Mouse (Mus musculus): ENCODE measurements at regions not wholly inside any gene's neighbourhood (a gene's known extent, or its start where the extent isn't known, plus 50 kb on each side); places are given as distances from the start of the nearest gene placed in this dataset.
"Not testable (repeated sequence)": the region's sequence is repeated elsewhere in the genome, so short reads cannot be mapped to it uniquely, and the experiment has no call there.

DNA sequence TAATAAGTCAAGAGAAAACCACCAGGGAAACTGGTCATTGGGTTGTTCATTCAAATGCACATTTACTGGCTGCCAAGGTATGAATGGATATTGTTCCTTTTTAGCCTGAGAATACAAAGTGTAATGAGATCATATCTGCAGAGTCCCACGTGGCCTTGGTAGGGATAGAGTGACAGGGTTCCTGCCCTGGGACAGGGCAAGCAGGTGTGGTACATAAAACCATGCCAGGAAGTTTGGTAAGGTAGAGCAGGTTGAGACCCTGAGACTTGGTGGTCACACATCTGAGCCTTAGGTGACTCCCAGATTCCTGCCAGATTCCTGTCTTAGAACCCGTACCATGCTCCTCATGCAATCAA lies 320.5 kb downstream of the Tm4sf1 start:
- no peak for DNase-seq (ENCODE audit: low read depth, low spot score)

DNA sequence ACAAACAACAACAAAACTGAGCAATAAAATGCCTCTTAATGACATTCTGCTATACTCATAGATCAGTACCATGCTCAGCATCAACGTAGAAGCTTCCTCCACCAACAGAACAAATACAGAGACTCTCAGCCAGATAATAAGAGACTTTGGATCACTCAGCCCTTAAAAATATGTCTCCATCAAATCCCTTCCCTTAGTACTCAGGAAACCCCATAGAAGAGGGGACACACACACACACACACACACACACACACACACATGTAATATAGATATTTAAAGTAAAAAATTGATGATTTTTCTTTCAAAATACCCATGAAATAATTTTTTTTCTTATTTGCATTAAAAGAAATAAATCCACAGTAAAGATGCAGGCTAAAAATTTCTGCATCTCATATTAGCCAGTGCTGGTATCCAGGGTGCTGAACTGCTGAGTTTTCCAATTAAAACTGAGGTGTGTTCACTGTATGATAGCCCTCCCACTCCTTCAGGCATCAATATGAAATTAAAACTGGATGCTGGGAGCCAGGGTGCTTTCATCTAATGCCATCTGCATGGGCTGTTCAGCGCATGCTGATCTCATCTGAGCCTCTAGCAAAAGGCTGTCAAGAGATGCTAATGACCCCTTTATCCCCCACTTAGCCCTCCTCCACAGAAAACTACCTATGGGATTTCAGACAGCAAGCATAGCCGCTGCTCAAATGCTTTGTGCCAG lies 321.0 kb downstream of the Tm4sf1 start:
- DNase-seq (ENCODE audit: low read depth, low spot score): no peak

DNA sequence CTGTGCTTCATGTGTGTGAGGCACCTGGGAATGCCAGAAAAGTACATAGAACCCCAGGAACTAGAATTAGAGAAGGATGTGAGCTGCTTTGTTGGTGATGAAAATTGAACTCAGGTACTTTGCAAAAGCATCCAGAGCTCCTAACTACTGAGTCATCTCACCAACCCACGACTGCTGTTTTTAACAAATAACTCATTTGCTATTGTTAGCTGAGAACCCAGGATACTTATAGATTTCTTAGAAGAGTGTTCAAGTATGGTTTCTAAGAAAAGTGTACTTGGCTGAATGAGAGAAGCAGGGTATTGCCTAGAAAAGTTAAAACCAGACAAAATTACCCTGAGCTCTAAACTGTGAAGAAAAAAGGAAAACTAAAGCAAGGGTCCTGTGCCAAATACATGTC lies 335.8 kb downstream of the Tm4sf1 start:
- no peak for DNase-seq (ENCODE audit: low read depth, low spot score)

DNA sequence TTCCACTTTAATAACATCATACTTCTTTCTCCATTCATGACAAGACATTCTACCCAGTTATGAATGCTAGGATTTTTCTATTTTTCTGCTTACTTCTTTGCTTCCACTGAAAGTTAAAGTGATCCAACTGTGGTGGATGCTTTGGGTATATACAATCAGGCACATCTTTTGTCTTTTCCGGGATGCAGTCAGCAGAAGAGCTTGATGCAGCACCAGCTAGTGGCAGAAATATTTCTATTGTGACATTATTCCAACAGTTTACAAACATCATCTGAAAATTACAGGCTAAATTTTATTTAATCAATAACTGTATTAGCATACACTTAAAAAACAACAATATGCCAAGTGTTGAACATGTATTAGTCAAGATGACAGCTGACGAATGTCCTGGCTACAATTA lies 336.3 kb downstream of the Tm4sf1 start:
- no peak for DNase-seq (ENCODE audit: low read depth, low spot score)

DNA sequence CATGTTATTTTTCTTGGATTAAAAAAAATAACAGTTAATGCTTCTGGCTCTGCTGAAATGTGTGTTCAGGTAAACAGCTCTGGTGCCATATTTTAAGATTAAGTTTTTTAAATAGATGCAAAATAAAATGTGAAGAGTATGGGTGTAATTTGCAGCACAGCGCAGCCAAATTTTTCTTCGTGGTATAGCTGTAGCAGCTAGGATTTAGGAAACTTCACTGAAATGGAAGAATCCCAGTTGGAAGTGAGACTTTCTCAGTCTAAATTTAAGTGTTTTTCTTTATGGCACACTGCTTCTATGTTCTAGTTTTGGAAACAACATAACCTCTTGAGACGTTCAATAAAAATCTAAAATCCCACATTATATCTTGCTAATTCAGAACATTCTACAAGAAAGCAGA lies 337.6 kb downstream of the Tm4sf1 start:
- DNase-seq (ENCODE audit: low read depth, low spot score): no peak

DNA sequence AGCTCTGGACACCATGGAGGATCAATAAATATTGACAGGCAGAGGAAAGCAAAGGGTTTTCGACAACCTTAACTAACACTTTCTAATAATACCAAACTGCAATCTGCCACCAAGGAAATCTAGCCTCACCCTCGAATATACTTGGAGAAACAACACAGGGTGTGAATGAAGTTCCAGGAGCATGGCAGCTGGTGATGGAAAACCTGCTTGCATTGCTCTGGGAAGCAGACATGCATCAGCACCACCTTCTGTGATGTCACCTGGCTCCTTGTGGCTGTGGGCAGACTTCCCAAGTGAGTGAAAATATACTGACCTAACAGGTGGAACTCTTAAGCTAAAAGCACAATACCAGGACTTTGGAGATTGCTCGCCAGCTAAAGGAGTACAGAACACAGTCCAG lies 338.5 kb downstream of the Tm4sf1 start:
- no peak for DNase-seq (ENCODE audit: low read depth, low spot score)

DNA sequence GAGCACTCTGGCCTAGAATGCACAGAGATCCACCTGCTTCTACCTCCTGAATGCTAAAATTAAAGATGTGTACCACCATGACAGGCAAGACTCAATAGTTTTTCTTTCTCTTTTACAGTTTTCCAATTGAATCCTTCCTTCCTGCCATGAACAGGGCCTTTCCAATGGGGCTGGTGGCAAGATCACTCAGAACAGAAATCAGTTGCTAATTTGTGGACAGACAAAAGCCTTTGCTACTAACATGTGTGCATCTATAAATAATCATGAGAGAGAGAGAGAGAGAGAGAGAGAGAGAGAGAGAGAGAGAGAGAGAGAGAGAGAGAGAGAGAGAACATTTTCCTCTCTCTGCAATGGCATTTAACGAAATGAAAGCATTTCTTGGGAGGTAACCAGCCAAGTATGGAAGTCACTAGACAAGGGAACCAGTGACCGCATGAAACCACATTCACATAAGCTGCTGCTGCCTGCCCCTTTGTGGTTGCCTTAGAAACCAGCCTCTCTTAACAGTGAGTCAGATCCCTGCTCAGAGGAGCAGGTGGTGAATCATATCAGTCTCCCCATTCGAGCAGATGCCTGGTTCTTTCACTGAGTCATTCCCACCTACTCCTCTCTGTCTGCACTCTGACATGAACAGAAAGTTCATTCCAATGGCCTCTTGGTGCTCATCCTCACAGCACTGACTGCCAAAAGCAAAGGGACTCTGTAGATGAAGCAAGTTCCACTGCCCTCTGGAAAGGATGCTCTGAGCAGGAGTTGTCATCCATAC lies 339.4 kb downstream of the Tm4sf1 start:
- DNase-seq (ENCODE audit: low read depth, low spot score): no peak

DNA sequence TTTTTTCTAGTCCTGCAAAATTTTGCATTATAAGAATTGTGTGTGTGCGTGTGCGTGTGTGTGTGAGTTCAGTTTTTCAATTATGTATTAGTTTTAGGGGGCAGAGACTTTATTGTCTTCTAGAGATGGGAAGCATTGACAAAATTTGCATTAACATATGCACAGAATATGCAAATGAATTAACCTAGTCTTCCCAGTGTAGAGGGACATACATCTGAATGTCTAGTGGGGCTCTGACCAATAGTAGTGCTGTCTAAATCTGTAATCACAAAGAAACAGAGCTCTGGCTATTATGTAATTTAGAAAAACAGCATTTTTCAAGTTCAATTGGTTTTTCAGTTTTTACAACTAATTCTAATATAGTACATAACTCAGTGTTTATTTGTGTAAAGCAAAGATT lies 344.8 kb downstream of the Tm4sf1 start:
- no peak for DNase-seq (ENCODE audit: low read depth, low spot score)

DNA sequence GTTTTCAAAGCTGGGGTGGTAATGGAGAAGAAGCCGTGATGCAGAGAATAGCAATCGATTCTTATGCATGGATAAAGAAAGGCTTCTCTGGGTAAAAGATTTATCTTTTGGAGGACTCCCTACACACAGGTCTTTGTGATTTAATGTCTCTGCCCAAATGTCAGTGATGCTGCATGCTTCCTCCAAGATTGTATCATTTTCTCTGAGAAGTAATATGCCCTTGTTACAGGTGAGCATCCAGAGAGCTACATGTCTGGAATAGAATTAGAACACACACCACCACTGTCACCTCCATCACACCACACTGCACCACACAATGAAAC lies 346.0 kb downstream of the Tm4sf1 start:
- DNase-seq (ENCODE audit: low read depth, low spot score): no peak

DNA sequence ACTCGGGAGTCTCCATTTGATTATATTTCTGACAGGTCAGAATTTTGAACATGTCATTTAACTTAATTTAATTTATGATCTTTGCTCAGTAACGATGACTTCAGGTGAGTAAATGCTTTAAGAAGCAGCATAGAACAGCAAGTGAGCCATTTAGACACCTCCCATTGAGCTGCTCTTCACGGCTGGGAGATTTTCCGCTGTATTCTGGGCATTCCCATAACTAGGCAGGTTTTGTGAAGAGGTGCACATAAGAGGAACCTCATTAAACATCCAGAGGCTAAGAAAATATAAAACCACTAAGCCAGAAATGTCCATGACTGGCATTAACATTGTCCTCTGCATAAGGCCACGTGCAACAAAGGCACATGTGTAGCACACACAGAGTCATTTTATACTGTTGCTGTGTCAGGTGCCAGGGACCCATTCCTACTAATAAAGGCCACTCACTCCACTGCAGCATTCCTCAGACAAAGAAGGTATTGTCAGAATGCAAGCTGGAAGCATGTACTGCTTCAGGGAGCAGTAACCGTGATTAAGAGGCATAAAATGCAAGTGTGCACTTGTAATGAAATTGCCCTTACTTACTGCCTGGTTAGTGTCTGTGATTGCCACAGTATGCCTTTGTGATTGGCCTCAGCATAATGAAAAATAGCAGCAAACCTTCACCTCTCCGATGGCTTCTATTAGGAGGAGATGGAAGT lies 346.5 kb downstream of the Tm4sf1 start:
- no peak for DNase-seq (ENCODE audit: low read depth, low spot score)

DNA sequence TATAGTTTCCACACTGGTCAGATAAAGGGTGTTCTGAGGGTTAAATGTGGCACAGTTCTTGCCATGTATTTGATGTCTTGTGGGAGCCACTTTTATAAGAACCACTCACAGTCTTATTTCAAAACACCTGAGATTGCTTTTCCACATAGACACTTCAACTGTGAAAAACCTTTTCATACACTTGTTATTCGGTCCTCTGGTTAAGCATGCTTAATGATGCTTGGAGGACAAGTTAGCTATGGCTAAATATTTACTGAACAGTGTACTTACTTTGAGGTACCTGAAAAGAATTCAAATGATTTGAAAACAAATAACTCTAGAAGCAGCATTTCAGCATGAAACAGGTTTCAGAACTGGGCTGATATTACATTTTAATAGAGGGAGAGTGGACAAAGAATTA lies 359.2 kb downstream of the Tm4sf1 start:
- not testable (repeated sequence) for DNase-seq (ENCODE audit: low read depth, low spot score)

DNA sequence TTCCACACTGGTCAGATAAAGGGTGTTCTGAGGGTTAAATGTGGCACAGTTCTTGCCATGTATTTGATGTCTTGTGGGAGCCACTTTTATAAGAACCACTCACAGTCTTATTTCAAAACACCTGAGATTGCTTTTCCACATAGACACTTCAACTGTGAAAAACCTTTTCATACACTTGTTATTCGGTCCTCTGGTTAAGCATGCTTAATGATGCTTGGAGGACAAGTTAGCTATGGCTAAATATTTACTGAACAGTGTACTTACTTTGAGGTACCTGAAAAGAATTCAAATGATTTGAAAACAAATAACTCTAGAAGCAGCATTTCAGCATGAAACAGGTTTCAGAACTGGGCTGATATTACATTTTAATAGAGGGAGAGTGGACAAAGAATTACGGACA lies 372.8 kb downstream of the Tm4sf1 start:
- DNase-seq (ENCODE audit: low read depth, low spot score): not testable (repeated sequence)

DNA sequence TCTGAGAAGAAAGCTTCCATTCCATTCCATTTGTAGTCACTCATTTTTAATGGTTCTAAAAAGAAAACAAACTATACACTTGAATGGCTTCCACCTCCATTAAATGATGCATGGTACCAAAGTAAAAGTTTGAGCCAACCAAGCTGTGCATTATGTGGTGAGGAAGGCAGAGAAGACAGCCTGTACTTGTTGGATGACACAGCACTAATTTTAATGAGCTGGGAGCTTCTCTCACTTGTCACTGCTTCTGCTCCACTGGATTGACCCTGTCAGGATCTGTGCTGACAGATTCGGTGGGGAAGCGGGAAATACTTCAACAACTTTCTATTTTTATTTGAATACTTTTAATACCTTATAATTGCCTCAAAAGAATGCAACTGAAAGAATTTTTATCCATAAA lies 403.3 kb downstream of the Tm4sf1 start:
- DNase-seq (ENCODE audit: low read depth, low spot score): no peak

DNA sequence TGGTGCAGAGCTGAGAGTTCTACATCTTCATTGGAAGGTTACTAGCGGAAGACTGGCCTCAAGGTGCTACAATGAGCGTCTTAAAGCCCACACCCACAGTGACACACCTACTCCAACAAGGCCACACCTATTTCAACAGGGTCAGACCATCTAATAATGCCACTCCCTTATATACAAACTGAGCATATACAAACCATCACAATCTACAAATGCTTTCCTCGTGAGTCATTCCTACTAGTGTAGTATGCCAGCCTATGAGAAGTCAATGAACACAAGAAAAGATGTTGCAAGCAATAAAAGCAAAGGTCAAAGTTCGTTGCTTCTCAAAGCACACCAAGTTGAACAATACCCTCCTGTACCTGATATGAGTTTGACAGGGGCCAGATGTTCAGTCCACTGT lies 424.7 kb downstream of the Tm4sf1 start:
- DNase-seq (ENCODE audit: low read depth, low spot score): no peak

DNA sequence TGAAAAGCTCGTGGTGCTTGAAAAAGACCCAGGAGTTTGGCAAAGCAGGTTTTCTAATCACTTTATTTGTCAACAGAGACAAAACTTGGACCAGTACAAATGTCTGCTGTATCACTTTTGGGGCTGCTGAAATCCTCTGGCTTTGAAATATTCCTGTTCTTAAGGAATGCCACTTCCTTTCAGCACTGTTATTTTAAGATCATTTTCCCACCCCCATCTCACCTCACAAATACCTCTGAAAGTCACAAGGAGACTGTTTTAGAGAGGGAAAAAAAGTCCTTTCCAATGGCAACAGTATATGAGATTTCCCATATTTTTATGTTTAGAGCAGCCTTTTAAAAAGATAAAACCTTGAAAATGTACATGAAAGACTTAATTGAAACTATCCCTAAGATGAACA lies 438.2 kb downstream of the Tm4sf1 start:
- DNase-seq (ENCODE audit: low read depth, low spot score): no peak

DNA sequence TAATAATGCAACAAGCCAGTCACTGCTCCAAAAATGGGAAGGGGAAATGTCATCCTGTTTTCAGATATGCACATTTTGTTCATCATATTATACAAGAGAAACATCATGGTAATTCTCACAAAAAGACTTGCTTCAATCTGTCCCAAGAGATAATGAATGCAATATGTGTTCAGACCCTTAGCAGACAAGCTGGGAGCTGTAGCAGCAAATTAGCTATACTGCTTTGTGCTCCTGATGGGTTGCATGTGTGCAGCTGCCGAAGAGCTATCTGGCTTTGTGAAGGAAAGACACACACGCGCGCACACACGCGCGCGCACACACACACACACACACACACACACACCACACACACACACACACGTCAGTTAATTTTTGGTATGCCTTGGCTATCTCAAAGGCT lies 441.9 kb downstream of the Tm4sf1 start:
- no peak for DNase-seq (ENCODE audit: low read depth, low spot score)

DNA sequence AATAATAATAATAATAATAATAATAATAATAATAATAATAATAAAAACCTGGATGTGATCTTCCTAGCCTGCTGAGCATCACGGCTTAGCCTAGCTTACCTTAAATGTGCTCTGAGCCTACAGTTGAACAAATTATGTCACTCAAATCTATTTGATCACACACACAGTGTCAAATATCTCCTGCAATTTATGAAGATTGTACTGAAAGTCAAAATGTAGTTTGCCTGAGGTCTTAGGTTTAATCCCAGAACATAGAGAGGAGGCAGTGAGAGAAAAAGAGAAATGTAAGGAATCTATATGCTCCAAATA lies 456.4 kb downstream of the Tm4sf1 start:
- no peak for DNase-seq (ENCODE audit: low read depth, low spot score)

DNA sequence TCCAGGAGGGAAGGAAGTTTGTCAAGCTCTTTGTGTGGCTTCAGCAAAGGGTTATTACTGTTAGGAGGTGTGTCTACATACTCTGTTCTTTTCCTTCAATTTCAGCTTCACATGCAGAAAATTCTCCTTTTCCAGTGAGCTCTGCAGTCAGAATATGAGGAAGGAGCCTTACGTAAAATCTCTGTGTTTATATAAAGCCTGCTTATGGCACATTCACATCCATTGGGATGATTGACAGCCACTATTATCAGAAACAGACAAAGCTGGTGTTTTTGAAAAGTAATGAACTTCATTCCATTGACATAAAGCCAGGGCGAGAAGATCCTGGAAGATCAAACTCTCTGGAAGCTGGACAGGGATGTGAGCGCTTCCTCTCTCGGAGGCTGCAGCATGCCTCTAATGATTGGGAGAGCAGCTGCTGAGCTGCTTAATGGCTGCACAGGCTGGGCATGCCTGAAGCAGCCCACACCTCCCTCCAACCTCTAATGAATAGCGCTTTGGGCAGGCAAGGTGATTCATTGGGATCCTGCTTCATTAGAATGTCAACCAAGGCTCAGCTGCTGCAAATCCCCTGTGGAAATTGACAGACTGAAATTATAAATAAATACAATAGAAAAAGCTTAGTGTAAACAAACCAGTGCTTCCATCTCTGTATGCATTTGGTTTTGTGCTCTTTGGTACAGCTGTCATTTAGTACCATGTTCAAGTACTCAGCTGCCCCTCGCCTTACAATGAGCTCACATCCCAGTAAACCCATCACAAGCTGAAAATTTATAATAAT lies 456.9 kb downstream of the Tm4sf1 start:
- no peak for DNase-seq (ENCODE audit: low read depth, low spot score)

DNA sequence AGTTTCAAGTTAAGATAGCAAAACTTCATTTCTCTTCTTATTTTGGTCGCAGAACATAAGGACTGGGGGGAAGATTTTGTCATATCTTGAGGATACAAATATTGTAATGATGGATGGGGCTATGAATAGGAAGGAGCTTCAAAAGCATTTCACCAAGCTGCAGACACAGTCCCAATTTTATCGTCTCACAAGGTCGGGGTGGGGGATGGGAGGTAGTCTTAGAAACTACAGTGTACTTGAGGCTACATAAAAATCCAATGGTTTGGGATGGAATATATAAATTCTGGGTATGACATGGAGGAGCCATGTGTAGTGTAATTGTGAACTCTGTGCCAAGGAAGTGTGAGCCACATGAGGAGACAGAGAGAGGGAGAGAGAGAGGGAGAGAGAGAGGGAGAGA lies 464.6 kb downstream of the Tm4sf1 start:
- DNase-seq (ENCODE audit: low read depth, low spot score): no peak

DNA sequence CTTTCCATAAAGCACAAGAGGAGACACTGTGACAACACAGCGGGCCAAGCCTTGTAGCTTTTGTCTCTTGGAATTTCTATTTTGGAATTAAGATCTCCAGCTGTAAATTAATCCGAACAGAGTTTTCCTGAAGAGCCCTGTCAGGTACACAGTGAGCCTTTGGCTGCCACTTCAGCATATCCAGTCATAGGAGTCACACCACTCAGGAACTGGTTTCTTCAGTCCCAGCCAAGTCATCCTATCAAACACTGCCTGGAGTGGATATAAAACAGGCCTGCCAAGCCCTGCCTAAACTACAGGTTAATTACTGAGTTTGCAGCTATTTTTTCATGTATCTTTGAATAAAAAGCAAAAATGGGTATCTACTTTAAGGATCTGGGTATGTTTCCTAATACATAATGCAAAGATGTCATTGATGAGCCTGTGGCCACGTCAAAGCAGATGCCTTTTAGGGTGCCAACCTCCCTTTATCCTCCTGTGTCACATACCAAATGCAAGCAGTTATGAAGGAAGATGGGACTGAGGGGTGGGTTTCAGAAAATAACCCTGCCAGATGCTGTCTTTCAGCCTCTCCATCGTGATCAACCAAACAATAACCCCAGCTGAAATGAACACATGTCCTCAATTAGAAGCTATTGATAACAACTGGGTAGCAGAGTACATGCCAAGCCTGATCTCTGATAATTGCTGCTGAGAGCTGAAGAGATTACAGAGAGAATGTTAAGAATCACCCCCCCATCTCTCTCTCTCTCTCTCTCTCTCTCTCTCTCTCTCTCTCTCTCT lies 471.3 kb downstream of the Tm4sf1 start:
- DNase-seq (ENCODE audit: low read depth, low spot score): no peak

DNA sequence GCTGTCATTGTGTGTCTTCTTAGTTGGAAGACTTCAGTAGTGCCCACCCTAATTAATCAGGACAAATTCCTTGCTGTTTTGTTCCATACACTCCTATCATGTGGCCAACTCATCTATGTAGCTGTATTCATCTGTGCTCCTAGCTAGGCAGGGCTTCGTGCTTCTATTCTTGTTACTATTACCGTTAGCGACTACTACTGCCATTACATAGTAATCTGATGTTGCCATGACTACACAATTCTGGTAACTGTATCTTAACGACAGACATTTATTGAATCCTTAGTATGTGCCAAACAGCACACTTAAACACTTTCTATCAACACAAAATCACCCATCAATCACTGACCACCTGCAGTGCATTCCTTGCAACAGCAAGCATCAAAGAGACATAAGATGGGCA lies 477.6 kb downstream of the Tm4sf1 start:
- DNase-seq (ENCODE audit: low read depth, low spot score): no peak

Data from A20 (cell line).